ENCODE assay signal across 30 mouse cellular contexts in the genomic region with DNA sequence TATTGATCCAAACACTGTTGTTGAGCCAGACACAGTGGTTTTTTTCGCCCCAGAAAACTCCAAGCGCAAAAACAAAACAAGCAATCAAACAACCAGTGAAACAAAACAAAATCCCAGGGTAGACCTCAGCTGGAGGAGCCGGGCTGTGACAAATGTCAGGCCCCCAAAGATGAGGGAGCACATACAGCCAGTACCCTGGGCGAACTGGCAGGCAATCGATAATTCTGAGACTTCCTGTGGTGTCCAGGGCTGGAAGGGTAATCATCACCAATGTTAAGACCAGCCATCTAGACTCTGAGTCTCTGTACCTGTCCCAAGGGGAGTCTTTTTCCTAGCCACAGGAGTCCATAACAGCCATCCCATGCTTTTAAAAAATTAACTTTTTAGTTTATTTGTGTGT.
"Had no signal": no experiment of that assay in that cellular context is flagged by ENCODE, and none has a peak within 500 bp of the region (broad histone marks: within the 10 kb centered on the region; RNA-seq: fewer than 3 reads in every experiment).

No protein-coding gene starts in this region.

- H3K4me3 ChIP-seq: limb, embryonic 12.5 days; limb, embryonic 13.5 days; limb, embryonic 15.5 days; liver, embryonic 12.5 days; liver, embryonic 13.5 days; liver, embryonic 15.5 days; lung, embryonic 15.5 days; megakaryocyte, embryonic 14.5 days; midbrain, embryonic 10.5 days; midbrain, embryonic 12.5 days; midbrain, embryonic 13.5 days; midbrain, embryonic 15.5 days; myocyte; neural tube, embryonic 12.5 days; neural tube, embryonic 13.5 days had no signal

- H3K9ac ChIP-seq: limb, embryonic 12.5 days; limb, embryonic 13.5 days; limb, embryonic 15.5 days; liver, embryonic 12.5 days; liver, embryonic 13.5 days; liver, embryonic 14.5 days; liver, embryonic 15.5 days; liver, postnatal 0 days; lung, embryonic 14.5 days; lung, embryonic 15.5 days; midbrain, embryonic 12.5 days; midbrain, embryonic 13.5 days; midbrain, embryonic 15.5 days; neural tube, embryonic 12.5 days; neural tube, embryonic 13.5 days had no signal

- H3K4me1 ChIP-seq: limb, embryonic 12.5 days; limb, embryonic 13.5 days; limb, embryonic 15.5 days; liver, embryonic 12.5 days; liver, embryonic 13.5 days; liver, embryonic 15.5 days; lung, embryonic 15.5 days; midbrain, embryonic 10.5 days; midbrain, embryonic 12.5 days; midbrain, embryonic 13.5 days; midbrain, embryonic 15.5 days; neural tube, embryonic 12.5 days; neural tube, embryonic 13.5 days had no signal

- ATAC-seq: liver, embryonic 12.5 days; liver, postnatal 0 days; lung, postnatal 0 days; midbrain, embryonic 13.5 days; midbrain, embryonic 15.5 days; midbrain, embryonic 16.5 days had no signal

- H3K4me2 ChIP-seq: limb, embryonic 12.5 days; limb, embryonic 13.5 days; limb, embryonic 15.5 days; liver, embryonic 11.5 days; liver, embryonic 12.5 days; liver, embryonic 13.5 days; liver, embryonic 15.5 days; lung, embryonic 14.5 days; lung, embryonic 15.5 days; midbrain, embryonic 11.5 days; midbrain, embryonic 12.5 days; midbrain, embryonic 13.5 days; midbrain, embryonic 15.5 days; neural tube, embryonic 12.5 days; neural tube, embryonic 13.5 days had no signal

- H3K36me3 ChIP-seq: limb, embryonic 12.5 days; limb, embryonic 13.5 days; limb, embryonic 15.5 days; liver, embryonic 12.5 days; liver, embryonic 13.5 days; liver, embryonic 15.5 days; lung, embryonic 15.5 days; midbrain, embryonic 10.5 days; midbrain, embryonic 12.5 days; midbrain, embryonic 13.5 days; midbrain, embryonic 15.5 days; neural tube, embryonic 12.5 days; neural tube, embryonic 13.5 days had no signal

- DNase-seq: left cerebral cortex, postnatal 4 days; liver; liver, embryonic 13.5 days; liver, postnatal 0 days; lung, adult 2 months; lung, embryonic 14.5 days; lung, postnatal 10 days; lung, postnatal 14 days; lung, postnatal 4 days; midbrain, embryonic 14.5 days had no signal

- H3K27ac ChIP-seq: limb, embryonic 12.5 days; limb, embryonic 13.5 days; limb, embryonic 15.5 days; liver, embryonic 12.5 days; liver, embryonic 13.5 days; liver, embryonic 14.5 days; liver, embryonic 15.5 days; lung, embryonic 15.5 days; macrophage; midbrain, embryonic 10.5 days; midbrain, embryonic 12.5 days; midbrain, embryonic 13.5 days; midbrain, embryonic 15.5 days; neural tube, embryonic 12.5 days; neural tube, embryonic 13.5 days had no signal

- H3K9me3 ChIP-seq: limb, embryonic 13.5 days; limb, embryonic 15.5 days; liver, embryonic 12.5 days; liver, embryonic 13.5 days; liver, embryonic 15.5 days; lung, embryonic 15.5 days; midbrain, embryonic 10.5 days; midbrain, embryonic 12.5 days; midbrain, embryonic 13.5 days; midbrain, embryonic 15.5 days; neural tube, embryonic 12.5 days; neural tube, embryonic 13.5 days had no signal

- H3K27me3 ChIP-seq: limb, embryonic 12.5 days; limb, embryonic 13.5 days; limb, embryonic 15.5 days; liver, embryonic 12.5 days; liver, embryonic 13.5 days; liver, embryonic 15.5 days; lung, embryonic 15.5 days; midbrain, embryonic 12.5 days; midbrain, embryonic 13.5 days; midbrain, embryonic 15.5 days; neural tube, embryonic 12.5 days; neural tube, embryonic 13.5 days had no signal
